Mouse (Mus musculus) E14TG2a.4 (cell line): ENCODE measurements around the gene 4930522H14Rik.

Experiments used
- H3K27me3 ChIP-seq: 2 replicates; pipeline ENCODE4 v1.6.1; 2014; ENCODE audit warnings: low read length, control low read depth; ENCODE audit not compliant: insufficient read depth
- H3K36me3 ChIP-seq: 2 replicates; pipeline ENCODE4 v1.6.1; 2014; ENCODE audit warnings: low read length, control low read depth; ENCODE audit not compliant: insufficient read depth
- H3K4me1 ChIP-seq: replicated peaks from 2 replicates; pipeline ENCODE4 v1.6.1; 2014; ENCODE audit warnings: low read depth, low read length, control low read depth
- H3K4me3 ChIP-seq: replicated peaks from 2 replicates; pipeline ENCODE4 v1.5.1; 2014; ENCODE audit warnings: mild to moderate bottlenecking, low read length
- H3K9me3 ChIP-seq: 2 replicates; pipeline ENCODE4 v1.6.1; 2014; ENCODE audit warnings: low read length, control low read depth
- CTCF ChIP-seq: conservative IDR thresholded peaks from 2 replicates; pipeline ENCODE4 v1.5.1; 2014; ENCODE audit warnings: low read length
- NANOG ChIP-seq: IDR thresholded peaks from 2 replicates; pipeline ENCODE4 v1.6.1; 2014; ENCODE audit warnings: borderline replicate concordance, low read length, mixed read lengths
- POU5F1 ChIP-seq: IDR thresholded peaks from 2 replicates; pipeline ENCODE4 v1.6.1; 2014; ENCODE audit warnings: low read length, borderline replicate concordance

The 4930522H14Rik gene

GRCm38 (mm10) chr4:109484621-109485020 lies 46.5 kb downstream of the 4930522H14Rik start, which contains the start of gene Rnf11:
Gene Rnf11, minus strand, starts transcription at chr4:109484728.
- no peak within 1 kb of the TSS for H3K4me3 ChIP-seq
- no peaks in the 10 kb centered on the region for H3K36me3 ChIP-seq
- peaks cover 17% of the 10 kb centered on the region for H3K27me3 ChIP-seq
- no peaks in the 10 kb centered on the region for H3K4me1 ChIP-seq
- TF ChIP-seq POU5F1 (no peak), CTCF (no peak), NANOG (no peak)
- peaks cover 7% of the 10 kb centered on the region; the same call in 1 of the 2 replicates for H3K9me3 ChIP-seq

GRCm38 (mm10) chr4:109482701-109483100 lies 48.4 kb downstream of the 4930522H14Rik start:
- H3K9me3 ChIP-seq: peaks cover 7% of the 10 kb centered on the region; the same call in 1 of the 2 replicates
- TF ChIP-seq CTCF (no peak), POU5F1 (no peak), NANOG (no peak)
- no peak overlapping the region for H3K4me3 ChIP-seq
- no peaks in the 10 kb centered on the region for H3K4me1 ChIP-seq
- H3K27me3 ChIP-seq: peaks cover 30% of the 10 kb centered on the region
- H3K36me3 ChIP-seq: no peaks in the 10 kb centered on the region

DNA sequence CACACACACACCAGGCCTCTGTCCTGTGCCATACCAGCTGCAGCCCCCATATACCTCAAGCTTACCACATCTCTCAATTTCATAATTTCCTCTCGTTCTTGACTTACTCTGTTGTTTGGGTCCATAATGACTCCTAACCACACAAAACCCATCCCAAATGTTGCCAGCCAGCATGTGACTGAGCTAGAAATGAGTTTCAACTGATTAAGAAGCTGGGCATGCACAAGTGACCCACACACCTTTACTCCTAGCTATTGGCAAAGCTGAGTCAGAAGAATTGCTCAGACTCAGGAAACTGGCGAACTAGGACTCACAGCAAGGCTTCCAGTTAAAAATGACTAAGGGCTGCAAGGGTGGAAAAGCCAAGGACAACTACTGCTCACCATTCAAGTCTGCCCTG lies 49.7 kb downstream of the 4930522H14Rik start:
- H3K4me1 ChIP-seq: no peaks in the 10 kb centered on the region
- peaks cover 7% of the 10 kb centered on the region; the same call in 1 of the 2 replicates for H3K9me3 ChIP-seq
- H3K4me3 ChIP-seq: no peak overlapping the region
- H3K36me3 ChIP-seq: no peaks in the 10 kb centered on the region
- no peak for TF ChIP-seq NANOG
- no peak for TF ChIP-seq POU5F1
- no peak for TF ChIP-seq CTCF
- H3K27me3 ChIP-seq: peaks cover 28% of the 10 kb centered on the region

DNA sequence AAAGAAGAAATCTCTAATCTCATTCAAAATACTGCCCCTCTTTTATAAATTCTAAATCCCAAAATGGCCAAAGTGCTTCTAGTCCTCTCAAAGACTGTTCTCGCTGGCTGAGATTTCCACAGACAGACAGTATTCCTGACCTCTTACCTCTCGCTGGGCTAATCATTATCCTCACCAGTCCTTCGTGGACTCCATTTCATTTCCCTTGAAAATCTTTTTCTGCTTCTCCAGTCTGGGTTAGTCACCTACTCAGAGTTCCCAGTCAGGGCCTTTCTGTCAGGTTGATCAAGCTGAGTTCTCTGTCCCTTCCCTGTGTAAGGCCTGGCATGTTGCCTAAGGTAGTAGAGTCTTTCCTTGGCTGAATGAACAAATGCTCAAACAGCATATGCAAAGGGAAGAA lies 53.6 kb downstream of the 4930522H14Rik start:
- H3K4me3 ChIP-seq: no peak overlapping the region
- H3K4me1 ChIP-seq: peaks cover 12% of the 10 kb centered on the region
- H3K36me3 ChIP-seq: no peaks in the 10 kb centered on the region
- H3K27me3 ChIP-seq: peaks cover 24% of the 10 kb centered on the region
- TF ChIP-seq CTCF: no peak
- TF ChIP-seq POU5F1: no peak
- no peak for TF ChIP-seq NANOG
- peaks cover 1% of the 10 kb centered on the region; the same call in 1 of the 2 replicates for H3K9me3 ChIP-seq

DNA sequence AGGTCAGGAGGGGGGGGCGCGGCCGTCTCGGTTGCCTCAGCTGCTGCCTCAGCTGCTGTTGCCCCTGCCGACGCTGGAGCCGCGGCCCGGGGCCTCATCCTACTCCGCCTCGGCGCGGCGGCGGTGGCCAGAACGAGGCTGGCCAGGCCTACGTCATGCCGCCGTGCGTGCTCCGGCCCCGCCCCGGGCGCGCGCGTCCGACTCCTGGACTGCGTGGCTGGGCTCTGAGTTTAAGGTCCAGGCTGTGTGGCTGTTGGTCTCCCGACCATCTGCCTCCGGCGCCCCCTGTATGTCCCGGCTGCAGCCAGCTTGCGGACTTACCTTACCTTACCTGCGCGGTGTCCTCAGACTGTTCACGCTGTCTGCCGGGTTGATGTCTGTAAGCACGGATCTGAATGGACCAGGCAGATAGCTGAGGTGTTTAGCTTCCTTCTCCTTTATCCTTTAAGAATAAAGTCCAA lies 54.5 kb downstream of the 4930522H14Rik start:
- H3K27me3 ChIP-seq: peaks cover 22% of the 10 kb centered on the region
- TF ChIP-seq POU5F1 (no peak), CTCF (no peak), NANOG (no peak)
- peaks cover 12% of the 10 kb centered on the region for H3K4me1 ChIP-seq
- H3K9me3 ChIP-seq: no peaks in the 10 kb centered on the region
- no peaks in the 10 kb centered on the region for H3K36me3 ChIP-seq
- peak overlapping the region; percentile 88 for H3K4me3 ChIP-seq

DNA sequence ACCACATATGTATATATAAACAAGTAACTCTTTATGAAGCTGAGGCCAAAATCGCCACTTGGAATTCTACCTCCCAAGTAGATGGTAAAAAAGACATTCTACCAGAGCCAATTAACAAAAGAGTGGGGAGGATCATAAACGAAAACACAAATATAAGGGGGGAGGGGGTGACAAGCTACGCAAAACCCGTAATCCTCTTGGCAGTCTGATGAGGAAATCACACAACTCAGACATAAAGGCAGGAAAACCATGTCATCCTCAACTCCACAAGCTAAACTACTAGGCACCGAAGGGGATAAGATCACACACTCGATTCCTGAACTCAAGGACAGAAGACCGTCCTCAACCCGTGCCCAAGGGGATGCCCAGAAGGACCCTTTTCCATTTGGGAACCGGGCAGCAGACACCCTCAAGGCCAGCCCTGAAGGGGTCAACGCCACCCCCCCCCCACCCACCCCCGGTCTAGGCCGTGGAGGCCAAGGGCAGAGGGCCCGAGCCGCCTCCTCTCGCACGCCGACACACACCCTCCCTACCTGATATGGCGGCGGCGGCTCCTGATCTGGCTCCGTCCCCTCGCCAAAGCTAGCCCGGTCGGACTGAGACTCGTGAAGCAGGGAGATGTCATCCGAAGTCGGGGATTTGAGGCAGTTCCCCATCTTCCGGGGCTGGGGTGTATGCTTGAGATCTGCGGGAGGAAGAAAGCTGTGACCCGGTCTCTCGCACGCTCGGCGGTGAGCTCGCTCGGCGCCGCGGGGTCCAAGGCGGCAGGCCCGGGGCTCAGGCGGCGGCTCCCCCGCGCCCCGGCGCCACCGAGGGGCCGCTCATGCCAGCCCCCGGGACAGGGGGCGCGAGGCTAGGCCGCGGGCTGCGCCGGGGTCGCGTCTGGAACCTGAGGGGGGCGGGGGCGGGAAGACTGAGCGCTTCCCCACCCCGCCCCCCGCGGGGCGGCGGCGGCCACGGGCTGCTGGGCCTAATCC lies 55.2 kb downstream of the 4930522H14Rik start:
- H3K4me1 ChIP-seq: peaks cover 12% of the 10 kb centered on the region
- H3K4me3 ChIP-seq: peak overlapping the region; percentile 88
- no peaks in the 10 kb centered on the region for H3K36me3 ChIP-seq
- TF ChIP-seq NANOG (no peak), CTCF (no peak), POU5F1 (no peak)
- H3K9me3 ChIP-seq: no peaks in the 10 kb centered on the region
- peaks cover 22% of the 10 kb centered on the region for H3K27me3 ChIP-seq

- Histone ChIP-seq H3K4me3 (peak overlapping the region; percentile 88), H3K4me1 (peaks cover 12% of the 10 kb centered on the region), H3K9me3 (no peaks in the 10 kb centered on the region), H3K36me3 (no peaks in the 10 kb centered on the region), H3K27me3 (peaks cover 22% of the 10 kb centered on the region)
- no peak for TF ChIP-seq CTCF
- TF ChIP-seq POU5F1: no peak
- TF ChIP-seq NANOG: no peak
Observed at GRCm38 (mm10) chr4:109475078-109475477, 56.0 kb downstream of the 4930522H14Rik start.

DNA sequence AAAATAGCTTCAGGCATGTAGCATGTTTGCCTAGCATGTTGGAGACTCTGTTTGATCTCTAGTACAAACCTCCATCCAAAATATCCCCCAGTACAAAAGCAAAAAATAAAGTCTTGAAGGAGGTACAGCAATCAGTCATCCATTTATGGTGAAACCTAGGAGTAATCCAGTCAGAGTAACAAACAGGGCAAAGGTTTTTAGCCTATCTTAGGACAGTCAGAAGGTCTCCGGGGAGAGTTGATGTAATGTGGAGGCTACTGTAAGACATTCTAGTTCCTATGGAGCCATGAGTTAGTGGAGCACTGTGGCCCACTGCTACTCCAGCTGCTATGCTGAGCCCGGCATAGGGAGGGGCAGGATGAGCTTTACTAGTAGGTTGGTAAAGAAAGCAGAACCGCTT lies 58.5 kb downstream of the 4930522H14Rik start:
- peaks cover 3% of the 10 kb centered on the region for H3K27me3 ChIP-seq
- TF ChIP-seq CTCF: no peak
- TF ChIP-seq POU5F1: no peak
- TF ChIP-seq NANOG: no peak
- no peak overlapping the region for H3K4me3 ChIP-seq
- peaks cover 12% of the 10 kb centered on the region for H3K4me1 ChIP-seq
- no peaks in the 10 kb centered on the region for H3K36me3 ChIP-seq
- no peaks in the 10 kb centered on the region for H3K9me3 ChIP-seq
